Mouse (Mus musculus) stomach, embryonic 15.5 days (tissue): ENCODE data around the gene Gm17087. TPM values are rescaled to one million over a fixed set of nuclear protein-coding genes. Genes with fewer than 3 reads are reported as not detected.

Experiments
- ATAC-seq: fragments of 200-750 bp; cut with Nextera tagmentation; 2 replicates; pipeline ENCODE4 v1.8.0; 2017; ENCODE audit warnings: low read depth, moderate number of reproducible peaks, moderate TSS enrichment; ENCODE audit not compliant: insufficient read depth, low FRiP score
- H3K27ac ChIP-seq: fragments of 300-500 bp; sonication (generic); 2 replicates; pipeline ENCODE4 v1.5.1; 2015; ENCODE audit warnings: mild to moderate bottlenecking, inconsistent platforms
- H3K27me3 ChIP-seq: fragments of 300-500 bp; sonication (generic); replicated peaks from 2 replicates; pipeline ENCODE4 v1.6.1; 2015; ENCODE audit warnings: inconsistent platforms
- H3K36me3 ChIP-seq: fragments of 300-500 bp; sonication (generic); 2 replicates; pipeline ENCODE4 v1.6.1; 2015; ENCODE audit warnings: inconsistent platforms
- H3K4me1 ChIP-seq: fragments of 300-500 bp; sonication (generic); 2 replicates; pipeline ENCODE4 v1.6.1; 2015; ENCODE audit warnings: inconsistent platforms
- H3K4me2 ChIP-seq: fragments of 300-500 bp; sonication (generic); 2 replicates; pipeline ENCODE4 v1.6.1; 2015; ENCODE audit warnings: mild to moderate bottlenecking, inconsistent platforms
- H3K4me3 ChIP-seq: fragments of 300-500 bp; sonication (generic); replicated peaks from 2 replicates; pipeline ENCODE4 v1.5.1; 2015; ENCODE audit warnings: inconsistent platforms
- H3K9ac ChIP-seq: fragments of 300-500 bp; sonication (generic); 2 replicates; pipeline ENCODE4 v1.6.1; 2015; ENCODE audit warnings: inconsistent platforms
- H3K9me3 ChIP-seq: fragments of 300-500 bp; sonication (generic); 2 replicates; pipeline ENCODE4 v1.6.1; 2016; ENCODE audit warnings: inconsistent platforms
- WGBS: fragments of 180-500 bp; shearing (Covaris S2); methylation state at CpG from one replicate; pipeline ENCODE4 v1.1.7; 2015; 5-methylcytosine and 5-hydroxymethylcytosine counted together
- polyA plus RNA-seq: library from polyadenylated mRNA; unstranded; fragments of >200 nt; fragmentation: Nextera tagmentation; extraction: Ambion mirVana; gene quantifications from 2 replicates; pipeline ENCODE4 v1.2.1, GENCODE M21; 2015

The Gm17087 gene
- polyA plus RNA-seq, result 0.36 TPM in 1 of 2 replicates, not detected in the other

- no peak within 1 kb of the TSS for H3K9ac ChIP-seq
- no peak within 1 kb of the TSS for H3K27ac ChIP-seq
- no peaks in the 10 kb centered on the region for H3K27me3 ChIP-seq
- no peaks in the 10 kb centered on the region for H3K4me1 ChIP-seq
- 85% methylated on average over 6 of the region's 6 CpGs for WGBS
- H3K9me3 ChIP-seq, result no peaks in the 10 kb centered on the region
- H3K36me3 ChIP-seq, result no peaks in the 10 kb centered on the region
- no peak within 1 kb of the TSS for H3K4me2 ChIP-seq
- no peak within 1 kb of the TSS for H3K4me3 ChIP-seq
- no peak for ATAC-seq
Observed at GRCm38 (mm10) chr17:8566850-8567249, at the start of gene Gm17087. TSS of gene Gm17087 (minus strand) at chr17:8566950.

- no peak for ATAC-seq
- H3K4me2 ChIP-seq, result no peak overlapping the region
- H3K9me3 ChIP-seq, result no peaks in the 10 kb centered on the region
- 34% methylated on average over 7 of the region's 7 CpGs for WGBS
- H3K4me3 ChIP-seq, result no peak overlapping the region
- H3K27ac ChIP-seq, result no peak overlapping the region
- no peak overlapping the region for H3K9ac ChIP-seq
- 0 out of 2 replicates have a peak, but pooled peaks cover 4% of the 10 kb centered on the region for H3K27me3 ChIP-seq
- no peaks in the 10 kb centered on the region for H3K36me3 ChIP-seq
- no peaks in the 10 kb centered on the region for H3K4me1 ChIP-seq
Observed at GRCm38 (mm10) chr17:8613882-8614551, 47.3 kb upstream of the Gm17087 start.

- no peak for ATAC-seq
- H3K4me2 ChIP-seq, result no peak overlapping the region
- 0 out of 2 replicates have a peak, but pooled peaks cover 4% of the 10 kb centered on the region for H3K27me3 ChIP-seq
- H3K27ac ChIP-seq, result no peak overlapping the region
- H3K4me3 ChIP-seq, result no peak overlapping the region
- 75% methylated on average over 4 of the region's 4 CpGs for WGBS
- H3K4me1 ChIP-seq, result no peaks in the 10 kb centered on the region
- H3K9ac ChIP-seq, result no peak overlapping the region
- H3K36me3 ChIP-seq, result no peaks in the 10 kb centered on the region
- no peaks in the 10 kb centered on the region for H3K9me3 ChIP-seq
Observed at GRCm38 (mm10) chr17:8611916-8612315, 45.2 kb upstream of the Gm17087 start.

GRCm38 (mm10) chr17:8606695-8607094, 39.9 kb upstream of the Gm17087 start:
- Histone ChIP-seq H3K4me1 (no peaks in the 10 kb centered on the region), H3K27ac (no peak overlapping the region), H3K36me3 (no peaks in the 10 kb centered on the region), H3K27me3 (0 out of 2 replicates have a peak, but pooled peaks cover 4% of the 10 kb centered on the region), H3K9ac (no peak overlapping the region), H3K4me2 (no peak overlapping the region), H3K4me3 (no peak overlapping the region), H3K9me3 (no peaks in the 10 kb centered on the region)
- 62% methylated on average over 3 of the region's 3 CpGs for WGBS
- ATAC-seq, result no peak

- no peak overlapping the region for H3K4me2 ChIP-seq
- no peaks in the 10 kb centered on the region for H3K4me1 ChIP-seq
- H3K27me3 ChIP-seq, result 0 out of 2 replicates have a peak, but pooled peaks cover 4% of the 10 kb centered on the region
- H3K9ac ChIP-seq, result no peak overlapping the region
- no peaks in the 10 kb centered on the region for H3K9me3 ChIP-seq
- WGBS, result 74% methylated on average over 5 of the region's 5 CpGs
- no peak for ATAC-seq
- no peak overlapping the region for H3K4me3 ChIP-seq
- no peak overlapping the region for H3K27ac ChIP-seq
- H3K36me3 ChIP-seq, result no peaks in the 10 kb centered on the region
Observed at GRCm38 (mm10) chr17:8605921-8606320, 39.2 kb upstream of the Gm17087 start.

GRCm38 (mm10) chr17:8602976-8603375, 36.2 kb upstream of the Gm17087 start:
- ATAC-seq, result no peak
- no peak overlapping the region for H3K4me3 ChIP-seq

GRCm38 (mm10) chr17:8597790-8598189, 31.0 kb upstream of the Gm17087 start:
- Histone ChIP-seq H3K4me2 (no peak overlapping the region), H3K36me3 (no peaks in the 10 kb centered on the region), H3K27me3 (0 out of 2 replicates have a peak, but pooled peaks cover 3% of the 10 kb centered on the region), H3K4me3 (no peak overlapping the region), H3K9me3 (no peaks in the 10 kb centered on the region), H3K9ac (no peak overlapping the region), H3K27ac (no peak overlapping the region), H3K4me1 (no peaks in the 10 kb centered on the region)
- ATAC-seq, result no peak; the same call in 1 of the 2 replicates
- 9% methylated on average over 7 of the region's 7 CpGs for WGBS

More at GRCm38 (mm10) chr17:8602976-8603375, 36.2 kb upstream of the Gm17087 start:
- H3K9me3 ChIP-seq, result no peaks in the 10 kb centered on the region
- 89% methylated on average over 3 of the region's 3 CpGs for WGBS
- no peaks in the 10 kb centered on the region for H3K36me3 ChIP-seq
- H3K27ac ChIP-seq, result no peak overlapping the region
- H3K4me2 ChIP-seq, result no peak overlapping the region
- 0 out of 2 replicates have a peak, but pooled peaks cover 3% of the 10 kb centered on the region for H3K27me3 ChIP-seq
- no peaks in the 10 kb centered on the region for H3K4me1 ChIP-seq
- H3K9ac ChIP-seq, result no peak overlapping the region

GRCm38 (mm10) chr17:8592427-8593277, 25.9 kb upstream of the Gm17087 start:
- H3K27ac ChIP-seq, result no peak overlapping the region
- 14% methylated on average over 22 of the region's 22 CpGs for WGBS
- no peaks in the 10 kb centered on the region for H3K36me3 ChIP-seq
- peak overlapping the region; percentile 44 for H3K4me2 ChIP-seq
- H3K4me1 ChIP-seq, result no peaks in the 10 kb centered on the region
- no peak overlapping the region for H3K9ac ChIP-seq
- no peak for ATAC-seq
- H3K4me3 ChIP-seq, result peak overlapping the region; percentile 9; the same call in 1 of the 2 replicates
- H3K27me3 ChIP-seq, result no peaks in the 10 kb centered on the region
- H3K9me3 ChIP-seq, result no peaks in the 10 kb centered on the region

- Histone ChIP-seq H3K4me1 (no peaks in the 10 kb centered on the region), H3K9ac (no peak overlapping the region), H3K27ac (no peak overlapping the region), H3K4me3 (no peak overlapping the region), H3K36me3 (no peaks in the 10 kb centered on the region), H3K27me3 (no peaks in the 10 kb centered on the region), H3K9me3 (no peaks in the 10 kb centered on the region), H3K4me2 (no peak overlapping the region)
- ATAC-seq, result no peak
- 76% methylated on average over 8 of the region's 8 CpGs for WGBS
Observed at GRCm38 (mm10) chr17:8581579-8581978, 14.8 kb upstream of the Gm17087 start.

- 69% methylated on average over 3 of the region's 3 CpGs for WGBS
- no peak overlapping the region for H3K27ac ChIP-seq
- no peak for ATAC-seq
Observed at GRCm38 (mm10) chr17:8580360-8580759, 13.6 kb upstream of the Gm17087 start.

GRCm38 (mm10) chr17:8573542-8574260, 7.0 kb upstream of the Gm17087 start:
- Histone ChIP-seq H3K36me3 (no peaks in the 10 kb centered on the region), H3K4me2 (no peak overlapping the region), H3K9ac (no peak overlapping the region), H3K27me3 (no peaks in the 10 kb centered on the region), H3K27ac (no peak overlapping the region), H3K4me3 (no peak overlapping the region), H3K4me1 (no peaks in the 10 kb centered on the region), H3K9me3 (no peaks in the 10 kb centered on the region)
- WGBS, result 79% methylated on average over 8 of the region's 8 CpGs
- ATAC-seq, result no peak

More at GRCm38 (mm10) chr17:8580360-8580759, 13.6 kb upstream of the Gm17087 start:
- no peaks in the 10 kb centered on the region for H3K27me3 ChIP-seq
- H3K9ac ChIP-seq, result no peak overlapping the region
- H3K4me3 ChIP-seq, result no peak overlapping the region
- no peak overlapping the region for H3K4me2 ChIP-seq
- H3K36me3 ChIP-seq, result no peaks in the 10 kb centered on the region
- H3K4me1 ChIP-seq, result no peaks in the 10 kb centered on the region
- H3K9me3 ChIP-seq, result no peaks in the 10 kb centered on the region
